Mouse (Mus musculus) lung, postnatal 0 days (tissue): ENCODE data around the gene Ddx31. TPM values are rescaled to one million over a fixed set of nuclear protein-coding genes. Genes with fewer than 3 reads are reported as not detected.

ENCODE experiments used
- ATAC-seq: fragments of 200-750 bp; cut with Nextera tagmentation; 2 replicates; pipeline ENCODE4 v1.8.0; 2017; ENCODE audit warnings: moderate library complexity
- DNase-seq: peaks from one replicate; pipeline ENCODE4 v3.0.0-alpha.2; 2016; ENCODE audit warnings: low spot score
- H3K27ac ChIP-seq: fragments of 300-500 bp; sonication (generic); 2 replicates; pipeline ENCODE4 v1.5.1; 2014; ENCODE audit warnings: antibody characterized with exemption, mild to moderate bottlenecking, low read length, mixed read lengths
- H3K27me3 ChIP-seq: fragments of 300-500 bp; sonication (generic); replicated peaks from 2 replicates; pipeline ENCODE4 v1.6.1; 2014; ENCODE audit warnings: low read length, mixed read lengths; ENCODE audit not compliant: insufficient read depth
- H3K36me3 ChIP-seq: fragments of 300-500 bp; sonication (generic); 2 replicates; pipeline ENCODE4 v1.6.1; 2014; ENCODE audit warnings: low read length, mixed read lengths; ENCODE audit not compliant: insufficient read depth
- H3K4me1 ChIP-seq: fragments of 300-500 bp; sonication (generic); 2 replicates; pipeline ENCODE4 v1.6.1; 2014; ENCODE audit warnings: antibody characterized with exemption, low read depth, low read length, mixed read lengths; ENCODE audit not compliant: insufficient read depth
- H3K4me2 ChIP-seq: fragments of 300-500 bp; sonication (generic); replicated peaks from 2 replicates; pipeline ENCODE4 v1.6.1; 2014; ENCODE audit warnings: low read depth, mild to moderate bottlenecking, low read length, moderate library complexity, mixed read lengths
- H3K4me3 ChIP-seq: fragments of 300-500 bp; sonication (generic); 2 replicates; pipeline ENCODE4 v1.5.1; 2014; ENCODE audit warnings: low read depth, low read length
- H3K9ac ChIP-seq: fragments of 300-500 bp; sonication (generic); replicated peaks from 2 replicates; pipeline ENCODE4 v1.6.1; 2014; ENCODE audit warnings: low read depth, mild to moderate bottlenecking
- H3K9me3 ChIP-seq: fragments of 300-500 bp; sonication (generic); 2 replicates; pipeline ENCODE4 v1.6.1; 2016; ENCODE audit warnings: low read length, mixed read lengths
- CTCF ChIP-seq: IDR thresholded peaks from 2 replicates; pipeline ENCODE4 v1.5.1; 2016; ENCODE audit warnings: antibody characterized with exemption, mild to moderate bottlenecking
- EP300 ChIP-seq: IDR thresholded peaks from 2 replicates; pipeline ENCODE4 v1.6.1; 2016; ENCODE audit warnings: antibody characterized with exemption, mild to moderate bottlenecking, control low read depth
- WGBS: fragments of 180-500 bp; shearing (Covaris S2); extraction: QIAGEN DNeasy Blood & Tissue Kit; methylation state at CpG from one replicate; pipeline ENCODE4 v1.1.7; 2014; 5-methylcytosine and 5-hydroxymethylcytosine counted together
- polyA plus RNA-seq: library from polyadenylated mRNA; unstranded; fragments of >200 nt; fragmentation: Nextera tagmentation; extraction: Ambion mirVana; gene quantifications from 2 replicates; pipeline ENCODE4 v1.2.1, GENCODE M21; 2015

Gene Ddx31
- polyA plus RNA-seq, 1 experiment from 2014 or later: 5.9 TPM

DNA sequence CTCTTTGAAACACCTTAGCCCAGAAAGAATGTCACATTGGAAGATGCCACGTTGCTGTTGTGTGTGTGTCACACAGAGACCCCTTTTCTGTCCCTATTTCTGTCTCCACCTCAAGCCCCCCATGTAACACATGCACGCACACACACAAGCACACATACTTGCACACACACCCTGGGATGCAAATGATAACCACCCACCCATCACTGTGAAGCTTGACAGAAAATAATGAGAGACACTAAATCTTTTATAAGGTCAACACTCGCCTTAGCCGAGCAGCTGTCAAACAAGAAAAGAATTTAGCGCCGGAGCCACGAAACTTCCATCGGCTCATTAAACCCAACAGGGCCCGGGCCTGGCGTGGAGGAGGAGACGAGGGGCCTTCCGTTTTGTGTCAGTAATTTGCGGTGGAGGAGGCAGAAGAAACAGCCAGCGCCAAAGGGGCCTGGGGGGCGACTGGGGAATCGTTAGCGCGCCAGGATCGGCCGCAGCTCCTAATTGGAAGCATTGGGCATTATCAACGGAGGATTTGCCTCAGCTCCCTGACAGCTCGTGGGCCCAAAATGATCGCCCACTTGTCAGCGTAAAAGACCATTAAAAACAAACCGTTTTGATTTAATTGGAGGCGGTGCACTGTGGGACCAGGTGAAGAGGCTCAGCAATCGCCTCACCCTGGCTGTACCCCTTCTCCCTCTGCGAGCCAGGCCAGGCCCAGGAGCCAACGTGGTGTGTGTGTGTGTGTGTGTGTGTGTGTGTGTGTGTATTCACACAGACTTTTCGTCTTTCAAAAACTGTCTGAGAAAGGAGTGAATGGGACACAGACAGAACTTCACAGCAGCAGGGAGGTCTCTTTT is 103.7 kb downstream of the Ddx31 start:
- Histone ChIP-seq H3K4me2 (no peak overlapping the region), H3K4me1 (no peaks in the 10 kb centered on the region), H3K27ac (no peak overlapping the region), H3K9me3 (no peaks in the 10 kb centered on the region), H3K36me3 (no peaks in the 10 kb centered on the region), H3K27me3 (no peaks in the 10 kb centered on the region), H3K4me3 (no peak overlapping the region), H3K9ac (no peak overlapping the region)
- TF ChIP-seq CTCF (no peak), EP300 (no peak)
- 55% methylated on average over 30 of the region's 30 CpGs for WGBS
- DNase-seq: no peak
- ATAC-seq: no peak

DNA sequence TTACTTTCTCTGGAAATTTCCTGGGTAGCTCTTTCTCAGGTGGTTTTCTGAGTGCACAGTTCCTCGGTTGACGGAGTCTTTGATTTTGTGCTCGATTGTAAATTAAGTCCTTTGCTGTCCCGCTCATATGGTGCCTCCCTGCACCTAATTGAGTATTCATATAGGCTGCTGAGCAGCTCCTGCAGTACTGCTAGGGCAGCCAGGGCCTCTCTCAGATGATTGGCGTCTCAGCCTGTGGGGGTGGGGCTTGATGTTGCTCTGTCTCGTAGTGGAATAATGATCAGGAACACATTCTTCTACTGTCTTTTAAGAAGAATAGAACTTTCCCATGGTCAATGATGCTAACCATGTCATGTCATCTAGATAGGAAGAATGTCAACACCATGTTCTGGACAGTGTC is 105.2 kb downstream of the Ddx31 start:
- Histone ChIP-seq H3K36me3 (no peaks in the 10 kb centered on the region), H3K9ac (no peak overlapping the region), H3K4me1 (no peaks in the 10 kb centered on the region), H3K9me3 (no peaks in the 10 kb centered on the region), H3K27ac (no peak overlapping the region), H3K4me3 (no peak overlapping the region), H3K27me3 (no peaks in the 10 kb centered on the region), H3K4me2 (no peak overlapping the region)
- 68% methylated on average over 6 of the region's 6 CpGs for WGBS
- no peak for ATAC-seq
- no peak for DNase-seq
- no peak for TF ChIP-seq EP300
- no peak for TF ChIP-seq CTCF

DNA sequence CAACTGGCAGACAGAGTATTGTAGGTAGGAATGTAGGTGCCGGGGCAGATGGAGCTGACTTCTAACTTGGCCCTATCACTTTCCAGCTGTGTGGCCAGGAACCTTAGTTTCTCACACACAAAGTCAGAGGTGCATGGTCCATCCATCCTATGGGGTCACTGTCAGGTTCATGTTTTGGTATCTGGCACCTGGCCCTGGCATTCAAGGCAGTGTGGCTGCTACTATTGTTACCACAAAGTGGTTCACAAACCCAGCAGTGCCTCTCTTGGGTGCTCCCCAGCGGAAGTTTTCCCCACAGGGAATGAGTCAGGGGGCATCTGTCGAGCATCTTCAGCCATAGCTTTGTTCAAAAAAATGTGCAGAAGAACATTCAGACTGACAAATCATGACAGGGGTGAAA is 106.1 kb downstream of the Ddx31 start:
- Histone ChIP-seq H3K4me3 (no peak overlapping the region), H3K27me3 (no peaks in the 10 kb centered on the region), H3K4me2 (no peak overlapping the region), H3K27ac (no peak overlapping the region), H3K36me3 (no peaks in the 10 kb centered on the region), H3K9ac (no peak overlapping the region), H3K4me1 (no peaks in the 10 kb centered on the region), H3K9me3 (no peaks in the 10 kb centered on the region)
- TF ChIP-seq CTCF (no peak), EP300 (no peak)
- DNase-seq (no peak), ATAC-seq (no peak)
- 70% methylated on average over 3 of the region's 3 CpGs for WGBS

DNA sequence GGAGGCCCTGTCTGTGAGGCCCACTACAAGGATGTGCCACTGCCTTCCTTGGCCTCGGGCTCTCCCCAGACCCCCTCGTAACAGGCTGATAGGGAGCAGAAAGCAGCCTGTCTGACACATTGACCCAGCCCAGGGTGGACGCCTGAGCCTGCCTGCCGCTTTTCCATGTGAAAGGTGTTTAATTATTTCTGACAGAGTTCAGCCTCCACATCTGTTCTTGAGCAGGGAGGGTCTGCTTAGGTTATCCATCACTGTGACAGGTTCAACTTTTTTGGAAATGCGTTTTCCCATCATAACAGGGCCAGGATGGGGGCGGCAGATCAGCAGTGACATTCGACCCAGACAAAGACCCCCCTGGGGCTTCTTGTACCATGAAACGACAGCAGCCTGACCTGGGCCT is 112.8 kb downstream of the Ddx31 start:
- TF ChIP-seq CTCF: no peak
- TF ChIP-seq EP300: no peak
- no peaks in the 10 kb centered on the region for H3K4me1 ChIP-seq
- H3K4me2 ChIP-seq: no peak overlapping the region
- ATAC-seq: no peak
- no peak overlapping the region for H3K4me3 ChIP-seq
- H3K36me3 ChIP-seq: no peaks in the 10 kb centered on the region
- no peak overlapping the region for H3K9ac ChIP-seq
- H3K9me3 ChIP-seq: no peaks in the 10 kb centered on the region
- no peak overlapping the region for H3K27ac ChIP-seq
- DNase-seq: no peak
- 43% methylated on average over 8 of the region's 8 CpGs for WGBS
- no peaks in the 10 kb centered on the region for H3K27me3 ChIP-seq

DNA sequence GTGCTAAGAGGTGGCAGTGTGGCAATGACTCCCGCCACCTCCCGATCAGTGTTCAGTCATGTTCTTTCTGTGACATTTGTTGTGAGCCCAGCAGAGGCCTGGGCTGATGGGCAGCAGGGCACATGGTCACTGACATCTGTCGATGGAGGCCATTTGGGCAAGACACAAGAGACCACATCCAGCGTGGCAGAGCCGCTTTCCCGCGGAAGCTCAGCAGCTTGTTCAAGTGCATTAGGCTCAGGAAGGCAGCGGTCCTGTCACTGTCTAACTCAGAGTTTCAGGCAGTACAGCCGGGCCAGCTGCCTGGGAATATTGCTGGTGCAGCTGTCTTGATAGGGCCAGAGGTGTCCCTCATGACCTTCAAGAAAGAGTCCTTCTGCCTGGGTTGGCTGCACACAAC is 114.4 kb downstream of the Ddx31 start:
- Histone ChIP-seq H3K4me2 (no peak overlapping the region), H3K27me3 (no peaks in the 10 kb centered on the region), H3K4me3 (no peak overlapping the region), H3K9ac (no peak overlapping the region), H3K4me1 (no peaks in the 10 kb centered on the region), H3K27ac (no peak overlapping the region), H3K36me3 (no peaks in the 10 kb centered on the region), H3K9me3 (no peaks in the 10 kb centered on the region)
- TF ChIP-seq CTCF (no peak), EP300 (no peak)
- ATAC-seq: no peak
- no peak for DNase-seq
- 79% methylated on average over 9 of the region's 9 CpGs for WGBS

Other genes starting within 250 kb of the Ddx31 start
- gene Gfi1b, start 218.4 kb upstream of the Ddx31 start, polyA plus RNA-seq: 0.94 and 1.0 TPM in 2 replicates
- gene Tsc1, start 199.2 kb upstream of the Ddx31 start, polyA plus RNA-seq: 7.3 and 8.7 TPM in 2 replicates
- 21.2 and 26.3 TPM in 2 replicates for gene Spaca9, start 140.7 kb upstream of the Ddx31 start, polyA plus RNA-seq
- 8.7 and 10.9 TPM in 2 replicates for gene Ak8, start 140.2 kb upstream of the Ddx31 start, polyA plus RNA-seq
- gene Gtf3c4, start within 50 bp of the Ddx31 start, polyA plus RNA-seq: 4.5 and 5.3 TPM in 2 replicates
- gene Barhl1, start 76.3 kb downstream of the Ddx31 start, polyA plus RNA-seq: 0.06 TPM in 1 of 2 replicates, not detected in the other
- 1.2 and 1.8 TPM in 2 replicates for gene Cfap77, start 214.7 kb downstream of the Ddx31 start, polyA plus RNA-seq
- 6.9 and 8.5 TPM in 2 replicates for gene Ttf1, start 219.9 kb downstream of the Ddx31 start, polyA plus RNA-seq